Mouse (Mus musculus) liver, embryonic 11.5 days (tissue): Measurements from ENCODE around the gene Vgf. TPM values are rescaled to one million over a fixed set of nuclear protein-coding genes. Genes with fewer than 3 reads are reported as not detected.

Experiments
- ATAC-seq: fragments of 200-750 bp; cut with Nextera tagmentation; replicated peaks from 2 replicates; pipeline ENCODE4 v1.8.0; 2017; ENCODE audit warnings: moderate number of reproducible peaks, mild to moderate bottlenecking, moderate TSS enrichment, moderate library complexity; ENCODE audit not compliant: low FRiP score
- DNase-seq: peaks from one replicate; pipeline ENCODE4 v3.0.0-alpha.2; 2017; ENCODE audit warnings: low spot score
- H3K27ac ChIP-seq: fragments of 300-500 bp; sonication (generic); 2 replicates; pipeline ENCODE4 v1.5.1; 2014; ENCODE audit warnings: mild to moderate bottlenecking, low read depth, low read length, control low read depth
- H3K27me3 ChIP-seq: fragments of 300-500 bp; sonication (generic); replicated peaks from 2 replicates; pipeline ENCODE4 v1.6.1; 2014; ENCODE audit warnings: low read length, mixed read lengths; ENCODE audit not compliant: control insufficient read depth, insufficient read depth
- H3K36me3 ChIP-seq: fragments of 300-500 bp; sonication (generic); 2 replicates; pipeline ENCODE4 v1.6.1; 2014; ENCODE audit warnings: mild to moderate bottlenecking, low read length, moderate library complexity, mixed read lengths; ENCODE audit not compliant: control insufficient read depth, insufficient read depth
- H3K4me1 ChIP-seq: fragments of 300-500 bp; sonication (generic); replicated peaks from 2 replicates; pipeline ENCODE4 v1.6.1; 2014; ENCODE audit warnings: low read length, mixed read lengths; ENCODE audit not compliant: control insufficient read depth, insufficient read depth
- H3K4me2 ChIP-seq: fragments of 300-500 bp; sonication (generic); 2 replicates; pipeline ENCODE4 v1.6.1; 2014; ENCODE audit warnings: mild to moderate bottlenecking, control low read depth, moderate library complexity
- H3K4me3 ChIP-seq: fragments of 300-500 bp; sonication (generic); 2 replicates; pipeline ENCODE4 v1.5.1; 2014; ENCODE audit warnings: low read depth, low read length, control low read depth
- H3K9ac ChIP-seq: fragments of 300-500 bp; sonication (generic); 2 replicates; pipeline ENCODE4 v1.6.1; 2014; ENCODE audit warnings: low read depth, low read length, control low read depth
- H3K9me3 ChIP-seq: fragments of 300-500 bp; sonication (generic); 2 replicates; pipeline ENCODE4 v1.6.1; 2016; ENCODE audit warnings: low read length, inconsistent platforms, mixed read lengths; ENCODE audit not compliant: control insufficient read depth
- WGBS: fragments of 180-500 bp; shearing (Covaris S2); extraction: QIAGEN DNeasy Blood & Tissue Kit; methylation state at CpG from one replicate; pipeline ENCODE4 v1.1.7; 2014; 5-methylcytosine and 5-hydroxymethylcytosine counted together
- polyA plus RNA-seq: library from polyadenylated mRNA; unstranded; fragments of >200 nt; fragmentation: Nextera tagmentation; extraction: Ambion mirVana; gene quantifications from 2 replicates; pipeline ENCODE4 v1.2.1, GENCODE M21; 2014

Vgf gene
- polyA plus RNA-seq, 1 experiment from 2014 or later: 0.07 TPM

DNA sequence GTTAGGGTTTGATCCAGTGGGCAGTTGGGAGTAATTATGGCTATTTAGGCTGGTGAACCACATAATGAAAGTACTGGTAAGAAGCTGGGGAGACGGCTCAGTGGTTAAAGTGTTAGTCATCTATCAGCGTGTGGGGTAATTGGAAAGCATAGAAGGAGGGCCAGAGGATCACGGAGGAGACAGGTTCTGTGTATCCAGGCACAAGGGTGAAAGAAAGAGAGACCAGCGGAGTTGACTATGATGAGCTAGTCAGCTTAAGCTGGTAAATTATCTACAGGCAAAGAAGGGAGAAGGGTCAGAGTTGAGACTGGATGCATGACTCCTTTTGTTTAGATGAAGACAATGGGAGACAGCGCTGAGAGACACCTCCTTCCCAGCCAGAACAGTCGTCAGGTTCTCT is 24.9 kb downstream of the Vgf start:
- no peak for ATAC-seq
- H3K9ac ChIP-seq: no peak overlapping the region
- WGBS: 61% methylated on average over 6 of the region's 6 CpGs
- no peaks in the 10 kb centered on the region for H3K27me3 ChIP-seq
- no peak for DNase-seq
- H3K36me3 ChIP-seq: no peaks in the 10 kb centered on the region
- no peak overlapping the region for H3K27ac ChIP-seq
- no peak overlapping the region for H3K4me3 ChIP-seq
- H3K4me1 ChIP-seq: no peaks in the 10 kb centered on the region
- no peak overlapping the region for H3K4me2 ChIP-seq
- H3K9me3 ChIP-seq: no peaks in the 10 kb centered on the region

DNA sequence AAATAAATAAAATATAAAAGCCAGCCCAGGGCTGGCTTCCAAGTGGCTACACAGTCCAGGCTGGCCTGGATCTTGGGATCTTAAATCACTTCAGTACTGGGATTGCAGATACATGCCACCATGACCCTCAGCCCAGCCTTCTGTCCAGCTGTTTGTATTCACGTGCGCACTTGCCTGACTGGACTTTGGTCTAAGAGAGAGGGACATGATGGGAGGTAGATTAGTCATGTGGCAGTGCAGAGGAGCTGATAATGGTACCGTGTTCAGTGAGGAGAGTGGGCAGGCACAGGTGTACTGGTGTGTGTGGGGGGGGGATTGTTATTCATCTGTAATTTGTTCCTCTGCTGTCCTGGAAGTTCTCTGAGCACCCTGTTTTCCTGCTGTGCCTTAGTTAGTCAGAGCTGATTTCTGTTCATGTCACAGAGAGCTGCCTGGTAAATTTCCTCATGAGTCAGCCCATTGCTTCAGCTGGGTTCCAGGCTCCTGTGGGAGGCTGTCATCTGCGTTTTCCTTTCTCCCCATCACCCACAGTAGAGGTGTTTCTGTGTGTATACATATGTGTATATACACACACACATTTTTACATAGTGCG is 25.8 kb downstream of the Vgf start:
- Histone ChIP-seq H3K4me3 (no peak overlapping the region), H3K9me3 (no peaks in the 10 kb centered on the region), H3K4me1 (no peaks in the 10 kb centered on the region), H3K27ac (no peak overlapping the region), H3K36me3 (no peaks in the 10 kb centered on the region), H3K27me3 (no peaks in the 10 kb centered on the region), H3K4me2 (no peak overlapping the region), H3K9ac (no peak overlapping the region)
- DNase-seq (no peak), ATAC-seq (no peak)
- WGBS: 83% methylated on average over 5 of the region's 5 CpGs

DNA sequence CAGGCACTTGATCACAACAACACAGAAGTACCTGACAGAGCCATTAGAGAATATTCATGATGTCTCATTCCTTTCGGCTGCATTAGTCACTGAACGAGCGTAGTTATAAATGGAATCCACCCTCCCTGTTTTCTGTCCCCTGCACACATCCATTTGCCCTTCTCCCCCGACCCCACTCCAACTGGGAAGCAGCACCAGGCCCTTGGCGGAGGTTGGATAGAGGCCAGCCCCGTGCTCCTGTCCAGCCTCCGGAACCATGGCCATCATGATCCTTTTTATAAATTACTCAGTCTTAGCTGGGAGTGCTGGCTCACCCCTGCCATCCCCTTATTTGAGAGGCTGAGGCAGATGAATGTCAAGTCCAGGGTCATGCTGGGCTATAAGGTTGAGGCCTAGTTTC is 28.1 kb downstream of the Vgf start:
- DNase-seq (no peak), ATAC-seq (no peak)
- Histone ChIP-seq H3K9ac (no peak overlapping the region), H3K27ac (no peak overlapping the region), H3K36me3 (no peaks in the 10 kb centered on the region), H3K4me2 (no peak overlapping the region), H3K27me3 (no peaks in the 10 kb centered on the region), H3K4me3 (no peak overlapping the region), H3K4me1 (no peaks in the 10 kb centered on the region), H3K9me3 (no peaks in the 10 kb centered on the region)
- 81% methylated on average over 7 of the region's 7 CpGs for WGBS

DNA sequence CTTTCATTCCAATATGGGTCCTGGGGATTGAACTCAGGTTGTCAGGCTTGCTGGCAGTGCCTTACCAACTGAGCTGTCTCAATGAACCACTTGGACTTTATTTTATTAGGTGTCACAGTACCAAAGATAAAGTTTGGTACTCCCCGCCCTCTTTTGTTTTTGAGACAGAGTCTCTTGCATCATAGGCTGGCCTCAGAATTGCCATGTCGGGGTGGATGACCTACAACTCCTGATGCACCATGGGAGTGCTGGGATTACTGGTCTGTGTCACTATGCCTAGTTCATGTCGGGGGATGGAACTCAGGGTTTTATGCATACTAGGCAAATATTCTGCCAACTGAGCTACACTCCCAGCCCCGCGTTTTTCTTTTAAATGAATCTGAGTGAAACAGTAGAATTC is 28.7 kb downstream of the Vgf start:
- H3K9me3 ChIP-seq: no peaks in the 10 kb centered on the region
- H3K27me3 ChIP-seq: no peaks in the 10 kb centered on the region
- no peak overlapping the region for H3K27ac ChIP-seq
- no peak overlapping the region for H3K9ac ChIP-seq
- DNase-seq (no peak), ATAC-seq (no peak)
- H3K36me3 ChIP-seq: no peaks in the 10 kb centered on the region
- no peak overlapping the region for H3K4me3 ChIP-seq
- WGBS: 87% methylated on average over 5 of the region's 5 CpGs
- no peak overlapping the region for H3K4me2 ChIP-seq
- no peaks in the 10 kb centered on the region for H3K4me1 ChIP-seq

DNA sequence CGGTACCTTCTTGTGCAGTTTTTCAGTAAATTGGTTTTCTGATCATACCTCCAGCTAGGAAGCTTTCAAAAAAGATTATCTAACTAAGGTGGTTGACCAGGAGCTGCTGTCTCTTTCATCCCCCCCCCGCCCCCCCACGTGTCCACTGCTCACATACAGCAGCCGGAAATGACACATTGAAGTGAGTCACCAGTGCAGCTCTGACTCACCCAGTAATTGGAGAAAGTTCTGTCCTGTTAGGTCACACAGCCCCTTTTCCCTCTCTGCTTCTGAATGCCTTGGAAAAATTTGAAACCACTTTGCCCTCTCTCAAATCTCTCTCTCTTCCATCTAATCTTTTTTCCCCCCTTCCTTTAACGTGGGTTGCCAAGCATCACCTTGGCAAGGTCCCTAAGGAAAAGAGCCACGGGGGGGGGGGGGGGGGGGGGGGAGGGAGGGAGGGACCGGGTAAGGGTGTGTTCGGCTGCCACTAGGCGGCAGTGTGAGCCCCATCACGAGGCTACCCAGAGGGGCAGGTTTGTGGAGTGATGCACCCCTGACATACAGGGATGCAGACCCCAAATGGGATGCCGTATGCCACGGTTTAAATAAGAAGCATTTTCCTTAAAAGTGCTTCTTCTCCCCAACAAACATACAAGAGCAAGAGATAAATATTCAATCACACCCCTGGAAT is 35.8 kb downstream of the Vgf start:
- Histone ChIP-seq H3K36me3 (no peaks in the 10 kb centered on the region), H3K27me3 (no peaks in the 10 kb centered on the region), H3K9me3 (no peaks in the 10 kb centered on the region), H3K4me1 (no peaks in the 10 kb centered on the region), H3K27ac (no peak overlapping the region), H3K4me3 (no peak overlapping the region), H3K9ac (no peak overlapping the region), H3K4me2 (no peak overlapping the region)
- 22% methylated on average over 11 of the region's 12 CpGs for WGBS
- no peak for DNase-seq
- ATAC-seq: no peak

- no peaks in the 10 kb centered on the region for H3K9me3 ChIP-seq
- H3K36me3 ChIP-seq: no peaks in the 10 kb centered on the region
- ATAC-seq (no peak), DNase-seq (no peak)
- H3K27ac ChIP-seq: no peak overlapping the region
- H3K9ac ChIP-seq: no peak overlapping the region
- H3K4me2 ChIP-seq: no peak overlapping the region
- H3K4me3 ChIP-seq: no peak overlapping the region
- H3K27me3 ChIP-seq: no peaks in the 10 kb centered on the region
- no peaks in the 10 kb centered on the region for H3K4me1 ChIP-seq
- WGBS: 84% methylated on average over 5 of the region's 5 CpGs
Measured at GRCm38 (mm10) chr5:137062601-137063000, 36.4 kb downstream of the Vgf start.

DNA sequence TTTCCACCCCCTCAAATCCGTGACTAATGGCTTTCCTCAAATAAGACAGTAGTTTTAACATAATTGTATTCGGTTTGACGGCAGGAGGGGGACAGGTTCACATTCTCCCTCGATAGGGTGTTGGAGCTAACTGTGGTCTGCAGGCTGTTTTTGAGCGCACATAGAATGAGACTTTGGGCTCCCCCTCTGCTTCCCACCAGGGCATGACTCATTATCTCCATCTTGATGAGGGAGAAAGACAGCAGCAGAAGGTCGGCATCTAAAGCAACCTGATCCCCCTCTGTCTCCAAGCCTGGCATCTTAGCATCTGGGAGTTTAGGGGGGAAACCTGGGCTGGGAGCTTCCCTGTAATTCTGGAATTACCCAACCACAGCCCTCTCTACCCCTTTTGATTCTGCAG is 39.3 kb downstream of the Vgf start:
- H3K4me2 ChIP-seq: no peak overlapping the region
- H3K36me3 ChIP-seq: no peaks in the 10 kb centered on the region
- DNase-seq (no peak), ATAC-seq (no peak)
- H3K27ac ChIP-seq: no peak overlapping the region
- H3K4me1 ChIP-seq: no peaks in the 10 kb centered on the region
- WGBS: 69% methylated on average over 6 of the region's 6 CpGs
- no peaks in the 10 kb centered on the region for H3K9me3 ChIP-seq
- no peaks in the 10 kb centered on the region for H3K27me3 ChIP-seq
- H3K4me3 ChIP-seq: no peak overlapping the region
- no peak overlapping the region for H3K9ac ChIP-seq

DNA sequence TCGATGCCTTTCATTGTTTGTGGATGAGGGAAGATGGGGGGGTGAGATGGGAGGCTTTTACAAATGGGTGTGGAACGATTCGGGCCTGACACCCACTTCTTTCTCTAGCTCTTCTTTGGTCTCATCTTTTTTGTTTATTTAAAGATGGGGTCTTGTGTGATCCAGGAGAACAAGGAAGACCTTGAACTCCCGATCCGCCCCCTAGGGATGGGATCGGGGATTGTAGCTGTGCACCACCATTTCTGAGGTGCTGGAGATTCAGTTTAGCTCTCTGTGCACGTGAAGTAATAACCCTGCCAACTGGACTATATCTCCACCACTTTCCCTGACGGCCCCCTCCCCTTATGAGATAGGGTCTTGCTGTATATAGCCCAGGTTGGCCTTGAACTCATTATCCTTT is 39.7 kb downstream of the Vgf start:
- Histone ChIP-seq H3K4me1 (no peaks in the 10 kb centered on the region), H3K4me2 (no peak overlapping the region), H3K4me3 (no peak overlapping the region), H3K27ac (no peak overlapping the region), H3K36me3 (no peaks in the 10 kb centered on the region), H3K27me3 (no peaks in the 10 kb centered on the region), H3K9ac (no peak overlapping the region), H3K9me3 (no peaks in the 10 kb centered on the region)
- no peak for DNase-seq
- 63% methylated on average over 8 of the region's 8 CpGs for WGBS
- no peak for ATAC-seq

- 51% methylated on average over 4 of the region's 4 CpGs for WGBS
- H3K36me3 ChIP-seq: no peaks in the 10 kb centered on the region
- no peaks in the 10 kb centered on the region for H3K9me3 ChIP-seq
- no peak overlapping the region for H3K9ac ChIP-seq
- ATAC-seq (no peak), DNase-seq (no peak)
- H3K4me3 ChIP-seq: no peak overlapping the region
- H3K4me2 ChIP-seq: no peak overlapping the region
- peaks cover 10% of the 10 kb centered on the region for H3K4me1 ChIP-seq
- H3K27ac ChIP-seq: no peak overlapping the region
- no peaks in the 10 kb centered on the region for H3K27me3 ChIP-seq
Measured at GRCm38 (mm10) chr5:137068711-137069110, 42.5 kb downstream of the Vgf start.
